Mouse (Mus musculus) ZHBTc4 (cell line): ENCODE measurements around the gene Vmn1r7.
"Not testable (repeated sequence)": the region's sequence is repeated elsewhere in the genome, so short reads cannot be mapped to it uniquely, and the experiment has no call there.

Experiments
- DNase-seq: peaks from one replicate; pipeline ENCODE4 v3.0.0-alpha.2; 2011; ENCODE audit warnings: low read depth, low spot score

Gene Vmn1r7

GRCm38 (mm10) chr6:57025224-57025623 lies at the start of gene Vmn1r7:
Gene Vmn1r7 (minus strand): TSS chr6:57025324.
- DNase-seq = not testable (repeated sequence)

- no peak for DNase-seq
These were observed 41.4 kb upstream of the Vmn1r7 start, which contains the start of gene Vmn1r9 for GRCm38 (mm10) chr6:57066487-57066886. Gene Vmn1r9 (plus strand): TSS chr6:57066787.

GRCm38 (mm10) chr6:57063730-57064129 lies 38.6 kb upstream of the Vmn1r7 start:
- peak; percentile 53 for DNase-seq

- no peak for DNase-seq
These were observed 9.6 kb upstream of the Vmn1r7 start for GRCm38 (mm10) chr6:57034674-57035073.

- no peak for DNase-seq
These were observed 6.9 kb upstream of the Vmn1r7 start, which contains the start of gene Vmn1r8 for GRCm38 (mm10) chr6:57031984-57032383. Gene Vmn1r8 (plus strand): TSS chr6:57032284.

- no peak for DNase-seq
These were observed 28.2 kb downstream of the Vmn1r7 start, which contains the start of gene Vmn1r6 for GRCm38 (mm10) chr6:56996943-56997342. Gene Vmn1r6 (plus strand): TSS chr6:56997243.
